Mouse (Mus musculus) cerebellum, postnatal 10 days (tissue): ENCODE results near the gene Smdt1.

ENCODE experiments used
- DNase-seq, 2 experiments: peaks; one replicate each; pipeline ENCODE4 v3.0.0; 2021; ENCODE audit warnings: mixed read lengths in 2 of 2

Smdt1 gene

DNA sequence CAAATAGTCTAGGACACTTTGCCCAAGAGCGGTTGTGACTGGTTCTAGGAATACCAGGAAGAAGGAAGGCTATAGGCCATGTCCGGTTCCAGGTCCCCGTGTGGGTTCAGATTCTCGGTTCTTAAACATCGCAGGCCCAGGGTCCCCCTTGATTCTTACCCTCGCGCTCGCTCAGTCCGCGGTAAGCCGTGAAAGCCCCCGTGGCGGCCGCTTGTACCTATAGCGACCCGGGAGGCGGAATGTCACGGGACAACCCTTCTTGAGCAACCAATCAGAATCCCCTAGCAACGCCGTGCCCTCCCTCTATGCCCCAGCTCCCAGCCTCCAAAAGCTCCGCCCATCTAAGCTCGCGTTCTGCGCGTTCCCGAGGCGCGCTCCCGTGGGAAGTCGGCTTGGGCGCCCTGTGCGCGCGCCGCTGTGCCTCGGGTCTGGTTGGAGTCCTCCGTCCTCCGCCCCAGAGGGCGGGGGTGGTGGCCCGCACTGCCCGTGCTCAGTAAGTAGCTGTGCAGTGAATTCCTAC is at the start of gene Smdt1, which contains the start of the genes Naga and Pheta2:
TSS of gene Smdt1 (plus strand) at position 367 of the 520 bp plus-strand sequence.
TSS of gene Naga (minus strand) at position 333 of the 520 bp plus-strand sequence.
TSS of gene Pheta2 (plus strand) at position 350 of the 520 bp plus-strand sequence.
- DNase-seq, result peak; percentile 98

DNA sequence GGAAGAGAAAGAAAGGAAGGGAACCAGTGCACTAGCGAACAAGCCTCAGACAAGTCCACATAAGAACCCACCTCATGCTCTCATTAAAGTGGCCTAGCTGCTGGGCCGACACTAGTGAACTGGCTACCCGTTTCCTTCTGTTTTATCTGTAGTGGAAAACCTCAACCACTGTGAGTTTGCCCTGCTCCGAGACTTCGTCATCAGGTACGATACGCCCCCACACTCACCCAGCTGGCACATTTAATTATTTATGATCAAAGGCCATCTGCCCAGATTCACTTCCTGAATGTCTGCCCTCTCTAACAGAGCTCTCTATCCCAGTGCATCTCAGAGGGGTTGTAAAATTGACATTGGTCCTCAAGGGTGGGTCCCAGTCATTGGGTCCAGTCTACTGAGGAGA is 48.5 kb upstream of the Smdt1 start:
- no peak for DNase-seq

DNA sequence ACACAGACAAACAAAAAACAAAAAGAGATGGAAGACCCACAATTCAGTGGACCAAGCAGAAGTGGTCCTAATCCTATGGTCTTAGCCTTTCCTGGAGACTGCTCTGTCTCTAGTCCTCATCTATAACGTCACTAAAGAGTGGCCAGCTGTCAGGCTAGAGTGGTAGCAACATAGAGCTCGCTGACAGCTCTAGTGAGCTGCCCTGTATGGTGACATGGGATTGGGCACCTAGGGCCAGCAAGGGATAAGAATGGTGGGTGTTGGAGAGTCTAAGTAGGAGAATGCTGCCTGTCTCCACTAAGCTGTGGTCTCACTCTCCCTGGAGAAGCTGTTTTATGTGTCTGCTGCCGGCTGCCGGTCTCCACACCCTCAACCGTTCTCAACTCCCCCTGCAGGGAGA is 45.9 kb upstream of the Smdt1 start:
- no peak for DNase-seq

DNA sequence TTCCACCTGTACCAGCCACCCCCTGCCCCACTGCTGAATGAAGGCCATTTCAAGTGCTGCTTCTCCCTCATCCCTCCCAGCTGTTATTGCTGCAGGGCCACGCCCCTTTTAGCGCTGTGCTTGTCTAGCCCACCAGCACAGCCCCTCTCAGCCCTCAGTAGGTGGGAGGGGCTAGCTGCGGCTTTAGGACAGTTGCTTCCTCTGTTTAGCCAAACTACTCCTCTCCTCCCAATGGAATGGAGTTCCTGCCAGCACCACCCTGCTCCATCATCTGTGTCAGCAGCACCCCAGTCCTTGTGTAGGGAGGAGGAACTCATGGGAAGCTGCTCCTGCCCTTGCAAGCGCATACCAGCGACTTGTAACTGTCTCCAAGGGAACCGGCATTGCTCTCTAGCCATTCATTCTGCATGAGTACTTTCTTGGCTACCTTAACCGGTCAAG is 45.5 kb upstream of the Smdt1 start:
- peak; percentile 53 to 57 for DNase-seq

DNA sequence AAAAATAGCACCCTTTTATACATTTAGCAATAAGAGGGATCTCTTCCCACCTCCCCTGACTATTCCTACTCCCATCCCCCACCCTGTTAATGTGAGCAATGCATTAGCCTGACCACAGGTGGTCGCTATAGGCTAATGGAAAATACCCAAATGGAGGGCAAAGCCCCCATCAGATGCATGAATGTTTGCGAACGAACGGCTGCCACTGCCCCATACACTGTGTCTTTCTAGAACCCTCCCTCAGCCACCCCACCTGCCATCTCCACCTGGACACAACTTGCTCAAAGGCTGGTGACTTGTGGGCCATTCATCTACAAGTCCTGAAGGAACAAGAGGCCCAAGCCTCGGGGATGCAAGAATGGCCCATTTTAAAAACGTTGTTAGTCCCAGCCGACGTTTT is 44.7 kb upstream of the Smdt1 start:
- peak; percentile 67 to 78 for DNase-seq

DNA sequence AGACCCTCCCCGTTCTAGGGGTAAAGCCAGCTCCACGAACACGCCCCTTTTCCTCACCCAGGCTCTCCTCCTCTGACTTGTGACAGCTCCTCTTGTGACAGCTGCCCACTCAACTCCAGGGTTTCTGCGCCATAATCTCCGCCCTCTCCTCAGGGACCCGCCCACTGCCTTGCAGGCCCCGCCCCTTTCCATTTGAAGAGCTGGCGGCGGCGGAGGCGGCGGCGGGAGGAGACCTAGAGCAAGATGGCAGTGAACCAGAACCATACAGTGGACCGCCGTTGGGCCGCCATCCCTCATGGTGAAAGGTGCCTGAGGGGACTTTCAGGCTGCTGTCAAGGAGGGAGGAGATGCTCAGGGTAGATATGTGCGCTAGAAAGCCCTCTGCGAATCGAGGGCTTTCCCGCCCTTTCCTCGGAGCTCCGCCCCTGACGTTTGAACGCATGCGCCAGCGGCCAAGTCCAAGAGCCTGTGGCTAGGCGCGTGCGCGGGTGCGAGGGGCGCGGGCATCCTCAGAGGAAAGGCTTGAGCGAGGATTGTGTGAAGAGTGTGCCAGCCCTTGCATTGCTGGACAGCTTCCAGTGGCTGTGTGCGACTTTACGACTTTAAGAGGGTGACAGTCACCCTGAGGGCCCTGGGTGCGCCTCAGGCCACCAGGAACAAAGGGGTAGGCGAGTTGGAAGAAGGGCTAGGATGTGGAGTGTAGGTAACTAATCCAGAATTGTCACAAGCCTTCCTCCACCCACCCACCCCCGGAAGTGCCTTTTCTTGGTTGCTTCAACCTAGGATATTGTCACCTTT is 39.8 kb upstream of the Smdt1 start, which contains the start of gene Wbp2nl:
TSS of gene Wbp2nl (plus strand) at position 191 of the 798 bp plus-strand sequence.
- DNase-seq, result peak; percentile 44 to 57

DNA sequence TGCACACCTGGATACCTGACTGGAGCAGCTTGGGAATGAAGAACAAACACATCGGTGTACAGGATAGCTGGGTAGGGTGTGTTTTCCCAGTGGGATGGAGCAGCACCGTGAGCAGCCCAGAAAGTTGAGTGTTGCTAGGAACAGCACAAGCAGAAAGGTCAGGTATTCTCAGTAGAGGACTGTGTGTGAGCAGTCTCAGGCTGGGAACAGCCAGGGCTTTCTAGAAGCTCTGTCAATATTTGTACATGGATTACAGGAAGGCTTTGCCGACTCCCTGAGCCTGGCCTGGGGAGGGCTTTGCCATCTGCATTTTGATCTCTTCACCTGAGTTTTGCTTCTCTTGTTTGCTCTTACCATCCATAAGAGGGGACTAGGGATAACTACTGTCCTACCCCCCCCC is 31.7 kb upstream of the Smdt1 start:
- no peak for DNase-seq

DNA sequence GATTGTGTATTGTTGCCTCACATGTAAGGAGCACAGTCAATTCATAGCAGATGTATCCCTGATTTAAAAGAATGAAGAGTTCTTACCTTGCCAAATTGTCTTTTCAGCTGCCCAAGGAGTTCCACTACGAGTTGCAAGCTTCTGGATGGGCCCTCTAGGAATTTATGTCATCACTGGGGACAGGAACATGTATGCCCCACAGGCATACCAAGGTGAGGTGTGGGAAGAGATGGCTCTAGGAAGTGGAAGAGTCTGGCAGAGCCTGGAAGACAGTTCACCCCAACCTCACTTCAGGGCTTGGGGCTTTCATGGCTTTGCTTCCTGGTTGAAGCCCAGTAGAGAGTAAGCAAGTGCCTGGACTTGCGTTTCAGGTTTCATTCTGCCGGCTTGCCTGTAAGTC is 30.3 kb upstream of the Smdt1 start:
- DNase-seq, result no peak

DNA sequence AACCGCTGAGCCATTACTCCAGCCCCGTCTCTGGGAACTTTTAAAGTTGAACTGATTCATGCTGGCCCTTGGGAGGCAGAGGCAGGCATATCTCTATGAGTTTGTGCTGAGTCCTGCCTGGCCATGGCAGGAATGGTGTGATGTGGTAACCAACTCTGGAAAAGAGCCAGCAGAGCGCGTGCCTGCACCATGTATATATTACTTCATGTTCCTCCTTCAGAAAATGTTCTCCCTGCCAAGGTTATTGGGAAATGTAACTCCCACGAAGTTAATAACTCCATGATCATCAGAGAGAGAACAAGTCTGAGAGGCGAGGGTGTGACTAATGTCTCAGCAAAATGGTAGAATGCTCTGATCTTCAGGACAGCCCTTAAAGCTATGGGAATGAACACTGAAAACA is 20.9 kb upstream of the Smdt1 start:
- no peak for DNase-seq

DNA sequence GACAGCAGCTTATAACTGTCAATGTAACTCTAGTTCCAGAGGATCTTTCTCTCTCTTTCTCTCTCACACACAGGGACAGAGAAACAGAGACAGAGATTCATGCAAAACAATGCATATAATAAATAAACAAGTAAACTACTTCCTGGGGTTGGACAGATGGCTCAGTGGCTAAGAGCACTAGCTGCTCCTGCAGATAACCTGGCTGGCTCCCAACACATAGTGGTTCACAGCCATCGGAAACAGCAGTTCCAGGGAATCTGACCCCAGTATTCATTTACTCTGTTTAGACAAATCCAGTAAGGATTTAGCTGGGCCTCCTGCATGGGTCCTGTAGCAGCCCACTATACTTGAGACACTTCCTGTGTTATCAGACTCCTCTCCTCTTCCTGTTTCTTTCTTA is 19.1 kb upstream of the Smdt1 start:
- DNase-seq, result peak; percentile 58 to 71

DNA sequence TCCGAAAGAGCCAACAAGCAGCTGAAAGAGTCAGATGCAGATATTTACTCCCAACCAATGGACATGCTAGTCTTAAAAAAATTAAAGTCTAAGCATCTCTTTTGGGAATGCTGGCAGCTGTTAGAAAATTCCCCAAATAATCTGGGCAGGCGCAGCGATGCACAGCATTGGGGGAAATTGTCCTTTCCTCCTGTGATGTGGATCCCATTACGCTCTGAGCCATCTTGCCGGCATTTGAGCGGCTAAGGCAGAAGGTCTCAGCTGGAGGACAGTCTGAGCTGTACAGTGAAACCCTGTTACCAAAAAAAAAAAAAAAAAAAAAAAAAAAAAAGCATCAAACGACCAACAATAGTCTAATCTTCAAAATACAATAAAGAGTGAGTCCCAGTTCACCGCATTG is 16.6 kb upstream of the Smdt1 start:
- no peak for DNase-seq

DNA sequence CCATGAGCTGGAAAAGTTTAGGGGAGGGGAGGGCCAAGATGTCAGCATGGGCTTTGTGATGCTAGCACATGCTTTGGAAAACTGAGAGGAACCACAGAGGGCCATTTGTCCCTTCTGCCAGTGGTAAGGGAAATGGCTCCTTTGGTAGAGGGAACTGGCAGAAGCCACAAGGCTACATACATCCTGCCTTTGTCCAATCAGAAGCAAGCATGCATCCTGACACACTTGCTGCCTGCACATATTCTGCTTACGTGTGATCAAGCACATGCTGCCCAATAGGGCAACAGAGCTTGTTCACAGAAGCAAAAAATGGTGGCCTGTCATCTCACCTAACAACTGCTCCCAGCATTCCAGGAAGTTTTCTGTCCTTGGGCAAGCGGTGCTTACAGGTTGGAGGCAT is 13.4 kb upstream of the Smdt1 start:
- no peak for DNase-seq

DNA sequence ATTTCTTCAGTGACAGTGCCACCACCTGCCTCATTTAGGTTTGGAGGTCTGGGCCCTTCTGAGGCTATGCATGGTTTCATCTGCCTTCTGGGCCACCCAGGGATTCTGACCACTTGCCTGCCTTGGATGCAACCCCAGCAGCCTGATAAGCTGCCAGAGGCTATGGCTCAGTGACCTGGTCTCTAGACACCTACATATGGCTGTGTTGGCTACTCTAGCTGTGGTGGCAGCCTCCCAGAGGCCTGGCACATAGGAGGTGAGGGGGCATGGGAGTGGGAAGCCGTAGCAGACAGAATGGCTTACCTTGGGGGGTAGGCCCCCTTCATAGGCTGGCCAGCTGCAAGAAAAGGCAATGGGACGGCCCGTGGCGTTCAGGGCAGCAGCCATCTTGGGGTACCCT is 3.6 kb upstream of the Smdt1 start:
- DNase-seq, result peak in 1 of 2 experiments; percentile 50

DNA sequence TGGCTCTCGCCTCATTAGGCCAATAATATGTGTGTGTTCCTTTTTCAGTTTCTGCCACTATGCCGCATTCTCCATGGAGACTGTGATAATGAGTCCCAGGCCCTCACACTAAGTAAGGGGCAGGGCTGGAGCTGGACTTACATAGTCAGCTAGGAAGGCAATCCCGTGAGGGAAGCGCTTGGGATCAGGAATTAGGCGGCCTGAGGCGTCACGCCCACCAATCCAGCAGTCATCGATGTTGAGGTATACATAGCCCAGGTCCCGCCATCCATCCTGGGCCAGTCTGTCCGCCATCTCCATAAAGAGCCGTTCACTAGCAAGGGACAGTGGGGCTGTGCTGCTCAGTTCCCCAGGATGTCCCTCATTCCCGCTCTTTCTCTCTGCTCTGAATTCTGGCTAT is 2.1 kb upstream of the Smdt1 start:
- DNase-seq, result no peak

DNA sequence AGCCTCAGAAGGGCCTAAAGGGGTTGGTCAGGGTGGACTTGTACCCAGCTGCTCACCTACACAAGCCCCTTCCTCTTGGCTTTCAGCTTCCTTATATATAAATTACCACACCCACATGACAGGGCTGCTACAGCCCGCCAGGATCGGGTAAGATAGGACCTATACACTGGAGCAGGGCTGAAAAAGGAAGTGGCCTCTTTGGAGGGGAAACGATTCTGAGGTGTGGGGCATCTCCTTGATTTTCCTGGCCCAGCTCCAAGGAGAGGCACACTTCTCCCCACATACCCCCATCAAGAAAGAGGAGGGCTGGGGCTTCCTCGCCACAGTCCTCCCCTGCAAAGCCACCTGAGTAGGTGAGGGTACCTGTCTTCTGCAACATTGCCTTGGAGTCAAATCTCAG is 884 bp upstream of the Smdt1 start:
- DNase-seq, result peak in 1 of 2 experiments; percentile 43

DNA sequence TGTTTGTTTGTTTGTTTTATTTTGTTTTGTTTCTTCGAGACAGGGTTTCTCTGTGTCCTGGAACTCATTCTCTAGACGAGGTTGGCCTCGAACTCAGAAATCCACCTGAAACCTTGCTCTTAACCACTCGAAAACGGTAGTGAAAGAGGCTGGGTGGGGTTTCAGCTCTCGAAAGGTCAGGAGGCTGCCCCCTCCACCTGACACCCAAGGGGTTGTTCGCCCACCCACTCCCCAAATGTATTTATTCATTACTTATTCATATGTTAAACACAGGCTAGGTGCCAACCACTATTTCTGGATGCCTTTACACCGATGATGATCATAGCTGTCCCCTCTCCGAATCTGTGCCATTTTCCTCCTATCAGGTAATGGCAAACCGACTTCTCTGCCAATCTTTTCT is 391 bp downstream of the Smdt1 start:
- no peak for DNase-seq

DNA sequence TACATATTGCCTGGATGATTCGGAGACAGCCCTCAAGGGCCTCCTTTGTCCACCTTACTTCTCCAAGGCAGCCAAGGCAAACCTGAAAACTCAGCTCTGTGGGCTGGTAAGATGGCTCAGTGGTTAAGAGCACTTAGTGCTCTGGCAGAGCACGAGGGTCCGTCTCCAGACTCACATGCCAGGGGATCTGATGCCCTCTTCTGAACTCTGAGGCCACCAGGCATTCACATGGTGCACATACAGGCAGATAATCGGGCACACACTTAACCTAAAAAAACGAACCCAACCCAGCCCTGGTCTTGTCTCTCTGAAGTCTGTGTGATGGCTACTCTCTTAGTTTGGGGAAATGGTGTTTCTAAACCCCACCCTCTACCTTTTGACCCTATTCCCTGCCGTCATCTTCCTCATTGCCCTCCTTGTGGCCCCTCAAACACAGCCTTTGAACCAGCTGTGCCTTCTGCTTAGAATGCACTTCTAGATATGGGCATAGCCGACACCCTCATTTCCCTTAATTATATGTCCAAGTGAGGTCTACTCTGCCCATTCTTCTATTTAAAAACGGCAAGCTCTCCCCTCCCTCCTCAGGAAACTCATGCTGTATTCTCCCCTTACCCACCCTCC is 985 bp downstream of the Smdt1 start:
- DNase-seq, result no peak

DNA sequence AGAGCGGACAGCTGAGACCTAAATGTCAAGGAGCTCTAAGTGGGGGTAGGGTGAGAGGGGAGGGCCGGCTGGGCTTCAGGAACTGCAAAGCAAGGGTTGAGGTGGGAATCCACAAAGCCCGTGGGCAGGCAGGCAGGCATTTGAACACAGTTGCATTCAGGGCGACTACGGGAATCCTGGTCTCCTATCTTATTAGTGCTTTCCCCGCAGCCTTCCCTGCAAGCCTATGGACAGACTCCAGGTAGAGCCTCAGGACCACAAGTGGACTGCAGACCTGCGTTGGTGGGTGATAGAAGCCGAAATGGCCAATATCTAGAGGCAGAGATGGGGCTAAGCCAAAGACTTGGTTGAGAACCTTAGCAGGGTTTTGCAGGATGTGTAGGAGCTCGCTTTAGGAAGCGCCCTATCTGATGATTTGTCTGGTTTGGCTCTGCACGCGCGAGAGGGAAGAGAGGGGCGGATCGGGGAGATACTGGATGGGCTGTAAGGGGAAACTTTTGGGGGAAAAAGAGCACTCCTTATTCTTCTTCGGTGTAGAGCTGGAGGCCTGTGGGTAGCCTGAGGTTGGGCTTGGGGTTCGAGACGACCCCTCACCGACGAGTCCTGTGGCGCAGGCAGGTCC is 1.8 kb downstream of the Smdt1 start:
- DNase-seq, result no peak

DNA sequence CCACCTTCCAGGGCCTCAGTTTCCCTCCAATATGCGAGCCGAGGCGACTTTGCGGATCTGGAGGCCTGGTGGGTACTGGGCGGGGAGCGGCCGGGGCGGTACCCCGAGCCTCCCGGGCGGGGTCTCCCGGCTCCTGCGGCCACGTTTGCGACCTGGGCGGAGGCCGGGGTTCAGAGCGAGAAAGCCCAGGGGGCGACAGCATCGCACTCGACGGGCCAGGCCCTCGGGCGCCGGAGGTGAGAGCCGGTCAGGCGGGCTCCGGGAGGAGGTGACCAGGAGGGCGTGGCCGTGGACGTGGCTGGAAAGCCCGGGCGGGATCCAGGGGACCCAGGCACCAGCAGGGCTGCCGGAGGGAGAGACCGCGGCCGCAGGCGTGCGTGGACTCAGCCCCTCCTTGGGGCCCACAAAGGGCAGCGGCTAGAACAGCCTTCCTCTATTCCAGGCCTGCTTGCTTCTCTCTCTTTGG is 2.3 kb downstream of the Smdt1 start:
- no peak for DNase-seq

DNA sequence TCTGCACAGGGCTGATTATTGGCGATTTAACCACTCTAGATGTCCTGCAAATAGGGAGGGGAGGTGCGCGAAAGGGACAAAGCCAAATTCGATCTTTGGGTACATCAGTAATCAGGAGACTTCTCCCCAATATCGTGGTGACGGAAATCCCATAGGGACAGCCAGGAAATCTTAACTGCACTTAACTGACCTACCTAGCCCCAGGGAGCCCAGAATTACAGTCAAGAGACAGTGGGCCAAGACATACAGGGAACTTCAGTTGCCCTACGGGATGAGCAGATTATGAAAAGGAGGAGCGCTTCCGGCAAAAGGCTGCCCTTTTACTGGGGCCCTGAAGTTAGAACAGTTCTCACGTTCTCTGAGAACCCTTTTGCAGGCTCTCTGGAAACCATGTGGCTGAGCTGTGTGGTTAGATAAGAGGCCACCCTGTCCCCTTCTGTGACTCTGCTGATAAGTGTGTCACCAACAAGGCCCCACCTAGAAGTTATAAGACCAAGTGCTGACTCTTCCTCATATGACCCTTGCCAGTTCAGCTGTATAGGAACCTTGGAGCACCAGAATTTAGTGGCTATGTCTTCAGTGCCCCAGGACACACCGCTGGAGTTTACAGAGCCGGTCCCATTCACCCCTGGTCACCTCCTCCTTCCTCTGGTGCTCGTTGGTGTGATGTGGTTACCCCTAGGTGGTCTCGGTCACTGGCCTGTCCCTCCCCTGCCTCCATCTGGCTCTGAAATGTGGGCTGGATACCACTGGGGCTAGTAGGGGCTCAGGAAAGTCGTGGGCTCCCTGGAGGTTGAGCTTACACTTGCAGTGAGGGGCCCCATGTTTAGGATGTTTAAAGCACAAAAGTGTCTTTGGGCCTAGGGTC is 3.1 kb downstream of the Smdt1 start:
- DNase-seq, result no peak

DNA sequence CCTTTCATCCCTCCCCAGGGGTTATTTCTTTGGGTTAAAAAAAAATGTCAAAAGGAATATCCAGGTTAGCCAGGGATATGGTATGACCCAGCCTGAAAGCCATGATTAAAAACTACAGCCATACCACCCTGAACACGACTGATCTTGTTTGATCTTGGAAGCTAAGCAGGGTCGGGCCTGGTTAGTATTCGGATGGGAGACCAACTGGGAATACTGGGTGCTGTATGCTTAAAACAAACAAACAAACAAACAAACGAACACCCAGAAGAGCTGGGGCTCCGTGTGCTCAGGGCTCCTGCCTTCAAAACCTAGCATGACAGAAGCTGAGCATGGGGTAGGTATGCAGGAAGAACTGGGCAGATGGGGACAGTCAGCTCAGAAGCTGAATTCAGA is 3.8 kb downstream of the Smdt1 start:
- no peak for DNase-seq
